Mouse (Mus musculus): Measurements from ENCODE around the gene Slc30a5. TPM values are rescaled to one million over a fixed set of nuclear protein-coding genes. Genes with fewer than 3 reads are reported as not detected.
"Not testable (repeated sequence)": the region's sequence is repeated elsewhere in the genome, so short reads cannot be mapped to it uniquely, and the experiment has no call there.

Gene Slc30a5
- total RNA-seq (2022), result 10 to 100 TPM in 1 of 4 experiments, 1 to 10 TPM in 3; 7.4 to 10.3 (median 8.9) TPM

DNA sequence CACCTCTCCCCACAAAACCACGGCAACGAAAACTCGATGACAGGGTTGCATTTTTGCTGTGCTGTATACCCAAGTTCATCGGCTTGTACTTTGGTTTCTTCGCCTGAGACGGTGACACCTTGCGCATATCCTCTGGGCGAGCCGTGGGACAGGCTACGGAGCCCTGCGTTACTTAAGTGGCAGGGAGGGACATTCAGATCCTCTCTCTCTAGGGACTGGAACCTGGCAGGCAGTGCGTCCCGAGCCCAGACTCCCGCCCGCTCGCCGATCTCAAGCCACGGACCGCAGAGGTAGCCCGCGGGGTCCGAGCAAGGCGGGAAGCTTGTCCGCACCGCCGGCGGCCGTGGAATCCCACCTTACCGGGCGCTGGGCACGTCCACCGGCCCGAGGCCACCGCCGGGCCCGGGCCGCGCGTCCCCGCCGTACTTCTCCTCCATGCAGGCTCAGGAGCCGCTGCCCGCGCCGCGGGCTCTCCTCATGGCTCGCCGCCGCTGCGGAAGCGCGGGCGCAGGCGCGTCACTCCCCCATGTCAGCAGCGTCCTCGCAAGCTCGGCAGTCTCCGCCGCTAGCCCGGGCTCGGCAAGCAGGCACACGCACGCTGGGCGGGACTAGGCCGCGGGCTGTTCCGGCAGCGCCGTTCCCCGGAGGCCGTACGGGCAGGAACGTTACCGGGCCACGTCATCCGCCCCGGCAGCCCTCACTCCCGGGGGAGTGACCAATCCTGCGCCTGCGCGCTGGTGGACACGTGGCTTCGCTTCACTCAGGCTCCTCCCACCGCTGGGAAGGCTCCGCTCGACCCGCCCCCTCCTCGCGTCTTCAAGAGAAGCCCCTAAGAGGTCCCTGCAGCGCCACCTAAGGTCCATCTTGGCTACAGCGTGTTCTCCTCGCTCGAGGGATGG is at the start of gene Slc30a5:
TSS of gene Slc30a5 (minus strand) at position 687 of the 899 bp plus-strand sequence.
- DNase-seq (ENCODE audit: low spot score in 2 of 2), result peak; percentile 98

DNA sequence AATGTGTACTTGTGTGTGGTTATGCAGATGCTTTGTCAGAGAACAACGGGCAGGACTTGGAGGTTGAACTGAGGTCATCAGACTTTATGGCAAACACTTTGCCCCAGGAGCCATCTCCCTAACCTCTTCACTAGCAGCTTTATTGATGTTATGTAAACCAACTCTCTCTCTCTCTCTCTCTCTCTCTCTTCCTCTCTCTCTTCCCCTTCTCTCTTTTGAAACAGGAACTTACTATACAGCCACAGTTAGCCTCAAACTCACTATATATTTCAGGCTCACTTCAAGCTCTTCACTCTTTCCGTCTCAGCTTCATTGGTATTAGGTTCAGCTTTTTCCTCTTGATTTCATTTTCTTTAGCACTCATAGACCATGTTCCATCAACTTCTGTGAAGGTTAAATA is 48.7 kb upstream of the Slc30a5 start:
- no peak for DNase-seq (ENCODE audit: low spot score in 2 of 2)

DNA sequence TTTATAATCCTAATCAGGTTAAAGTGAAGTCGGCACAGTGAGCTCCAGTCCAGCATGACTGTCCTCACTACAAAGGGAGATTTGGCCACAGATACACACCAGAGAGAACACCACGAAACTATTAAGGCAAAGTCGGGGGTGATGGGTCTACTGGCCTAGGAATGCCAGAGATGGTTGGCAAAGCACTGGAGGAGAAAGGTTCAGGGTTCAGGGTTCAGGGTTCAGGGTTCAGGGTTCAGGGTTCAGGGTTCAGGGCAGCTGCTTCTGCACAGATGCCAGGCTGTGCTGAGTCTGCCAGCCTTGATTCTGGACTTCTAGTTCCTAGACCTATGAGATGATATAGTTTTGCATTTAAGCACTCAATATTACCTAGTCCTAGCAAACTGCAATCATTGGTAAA is 46.6 kb upstream of the Slc30a5 start:
- no peak for DNase-seq (ENCODE audit: low spot score in 2 of 2)

DNA sequence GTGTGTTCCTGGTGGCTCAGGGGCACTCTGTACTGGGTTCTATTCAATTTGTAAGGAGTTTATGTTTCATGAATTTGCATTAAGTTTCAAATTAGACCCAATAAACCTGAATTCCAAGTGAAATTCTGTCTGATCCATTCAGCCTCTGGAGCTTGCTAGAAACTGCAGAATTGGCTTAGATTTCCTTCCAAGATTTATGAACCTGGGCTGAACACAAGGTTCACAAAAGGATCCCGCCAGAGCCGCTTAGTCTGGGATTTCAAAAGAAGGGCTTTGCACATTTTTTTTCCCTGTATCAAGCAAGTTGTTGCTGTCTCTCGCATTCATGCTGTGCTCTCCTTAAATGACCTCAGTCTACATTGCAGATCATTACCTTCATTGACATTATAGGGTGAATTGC is 46.1 kb upstream of the Slc30a5 start:
- DNase-seq (ENCODE audit: low spot score in 2 of 2), result no peak

GRCm38 (mm10) chr13:100878264-100878663 is 45.0 kb upstream of the Slc30a5 start:
- no peak for DNase-seq (ENCODE audit: low spot score in 2 of 2)

GRCm38 (mm10) chr13:100877703-100878102 is 44.5 kb upstream of the Slc30a5 start:
- DNase-seq (ENCODE audit: low spot score in 2 of 2), result no peak

DNA sequence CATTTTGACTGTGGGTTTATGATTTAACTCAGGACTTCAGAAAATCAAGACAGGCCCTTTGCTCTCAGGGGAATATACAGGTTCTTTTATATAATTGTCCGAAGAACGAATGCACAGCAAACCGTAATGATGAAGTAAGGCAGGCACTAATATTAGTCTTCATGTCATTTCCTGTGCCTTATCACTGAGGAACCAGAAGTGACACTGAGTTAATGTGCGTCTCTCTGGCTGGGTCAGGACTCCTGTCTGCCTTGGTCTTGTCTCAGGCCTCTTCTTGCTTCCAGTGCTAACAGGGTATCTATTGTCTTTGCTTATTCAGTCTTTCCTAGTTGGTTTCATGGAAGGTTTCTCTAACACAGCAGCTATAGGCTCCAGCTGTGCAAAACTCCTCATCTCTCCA is 41.9 kb upstream of the Slc30a5 start:
- no peak for DNase-seq (ENCODE audit: low spot score in 2 of 2)

GRCm38 (mm10) chr13:100874588-100874987 is 41.4 kb upstream of the Slc30a5 start:
- no peak for DNase-seq (ENCODE audit: low spot score in 2 of 2)

- DNase-seq (ENCODE audit: low spot score in 2 of 2), result no peak
Measured at GRCm38 (mm10) chr13:100873530-100873929, 40.3 kb upstream of the Slc30a5 start.

- no peak for DNase-seq (ENCODE audit: low spot score in 2 of 2)
Measured at GRCm38 (mm10) chr13:100871445-100872171, 38.4 kb upstream of the Slc30a5 start.

DNA sequence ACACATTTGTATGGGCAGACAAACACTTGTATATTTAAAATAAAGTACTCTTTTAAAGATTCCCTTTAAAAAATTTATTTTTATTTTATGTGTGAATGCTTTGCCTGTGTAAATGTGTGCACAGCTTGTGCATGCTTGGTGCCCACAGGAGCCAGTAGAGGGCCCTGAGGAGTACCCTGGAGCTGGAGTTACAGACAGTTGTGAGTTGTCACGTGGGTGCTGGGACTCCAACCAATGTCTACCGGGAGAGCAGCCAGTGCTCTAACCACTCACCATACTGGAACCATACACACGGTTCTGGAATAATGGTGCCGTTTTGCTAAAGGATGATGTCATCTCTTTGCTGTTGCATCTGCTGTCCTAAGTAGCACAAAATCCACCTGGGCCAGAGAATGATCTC is 36.6 kb upstream of the Slc30a5 start:
- no peak for DNase-seq (ENCODE audit: low spot score in 2 of 2)

- DNase-seq (ENCODE audit: low spot score in 2 of 2), result no peak
Measured at GRCm38 (mm10) chr13:100866311-100866710, 33.1 kb upstream of the Slc30a5 start.

GRCm38 (mm10) chr13:100865744-100866143 is 32.5 kb upstream of the Slc30a5 start:
- DNase-seq (ENCODE audit: low spot score in 2 of 2), result no peak

GRCm38 (mm10) chr13:100863914-100864313 is 30.7 kb upstream of the Slc30a5 start:
- DNase-seq (ENCODE audit: low spot score in 2 of 2), result not testable (repeated sequence)

DNA sequence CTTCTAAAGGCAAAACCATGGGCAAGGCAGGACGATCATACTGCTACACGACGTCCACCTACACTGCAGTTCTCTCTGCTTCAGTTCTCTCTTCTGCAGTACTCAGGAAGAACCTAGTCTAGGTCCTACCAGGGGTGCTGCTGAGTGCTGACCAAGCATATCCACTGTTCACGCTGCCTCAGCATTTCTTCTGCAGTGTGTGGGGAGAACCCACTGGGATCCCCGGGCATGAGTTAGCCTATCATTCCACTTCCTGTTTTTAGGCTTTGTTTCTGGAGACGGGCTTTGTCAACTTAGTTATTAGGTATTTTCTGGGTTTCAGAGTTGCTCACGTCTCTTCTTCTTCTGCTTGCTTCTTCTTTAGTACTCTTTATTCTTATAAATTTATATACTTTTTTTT is 25.9 kb upstream of the Slc30a5 start:
- DNase-seq (ENCODE audit: low spot score in 2 of 2), result no peak

- DNase-seq (ENCODE audit: low spot score in 2 of 2), result no peak
Measured at GRCm38 (mm10) chr13:100854174-100854573, 20.9 kb upstream of the Slc30a5 start.

DNA sequence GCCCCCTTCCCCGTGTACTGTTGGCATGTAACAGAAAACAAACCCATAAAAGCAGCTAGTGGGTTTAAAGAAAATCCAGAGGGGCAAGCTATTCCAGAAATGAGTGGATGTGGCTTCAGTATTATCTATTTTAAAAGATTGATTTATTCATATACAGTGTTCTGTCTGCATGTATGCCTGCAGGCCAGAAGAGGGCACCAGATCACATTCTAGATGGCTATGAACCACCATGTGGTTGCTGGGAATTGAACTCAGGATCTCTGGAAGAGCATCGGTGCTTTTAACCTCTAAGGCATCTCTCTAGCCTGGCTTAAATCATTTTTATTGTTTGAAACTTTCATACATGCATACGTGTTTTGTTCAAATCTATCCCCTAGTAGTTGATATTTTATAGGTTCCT is 19.9 kb upstream of the Slc30a5 start:
- DNase-seq (ENCODE audit: low spot score in 2 of 2), result no peak

- no peak for DNase-seq (ENCODE audit: low spot score in 2 of 2)
Measured at GRCm38 (mm10) chr13:100849137-100849536, 15.9 kb upstream of the Slc30a5 start.

GRCm38 (mm10) chr13:100846891-100847579 is 13.8 kb upstream of the Slc30a5 start:
- DNase-seq (ENCODE audit: low spot score in 2 of 2), result no peak

DNA sequence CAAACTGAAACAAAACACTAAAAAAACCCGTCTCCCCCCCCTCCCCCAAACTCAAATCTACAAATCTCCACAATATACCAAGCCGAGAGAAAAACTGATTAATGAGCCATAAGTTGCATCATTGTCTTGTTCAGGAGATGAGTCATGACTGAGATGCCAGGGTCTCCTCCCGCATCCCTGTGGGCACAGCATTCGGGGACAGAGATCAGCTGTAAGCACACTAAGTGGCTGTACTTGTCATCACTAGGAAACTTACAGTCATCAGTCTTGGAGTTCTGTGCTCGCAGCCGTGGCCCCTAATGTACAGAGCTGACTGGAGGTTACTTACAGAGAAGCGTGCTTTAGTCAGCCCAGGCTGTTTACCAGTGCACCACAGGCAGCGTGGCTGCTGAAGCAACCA is 13.0 kb upstream of the Slc30a5 start:
- DNase-seq (ENCODE audit: low spot score in 2 of 2), result no peak

GRCm38 (mm10) chr13:100843944-100844343 is 10.7 kb upstream of the Slc30a5 start:
- DNase-seq (ENCODE audit: low spot score in 2 of 2), result no peak

Data from gastrocnemius, adult 8-10 months (tissue).